Mouse (Mus musculus) intestine, embryonic 16.5 days (tissue): ENCODE results near the gene 2200002D01Rik. TPM values are rescaled to one million over a fixed set of nuclear protein-coding genes. Genes with fewer than 3 reads are reported as not detected.

Source experiments
- ATAC-seq: fragments of 200-750 bp; cut with Nextera tagmentation; 2 replicates; pipeline ENCODE4 v1.8.0; 2017; ENCODE audit warnings: moderate TSS enrichment, moderate library complexity
- H3K27ac ChIP-seq: fragments of 300-500 bp; sonication (generic); 2 replicates; pipeline ENCODE4 v1.5.1; 2014; ENCODE audit warnings: mild to moderate bottlenecking, low read length
- H3K27me3 ChIP-seq: fragments of 300-500 bp; sonication (generic); replicated peaks from 2 replicates; pipeline ENCODE4 v1.6.1; 2014; ENCODE audit warnings: low read length, control low read depth, mixed read lengths; ENCODE audit not compliant: control insufficient read depth, insufficient read depth
- H3K36me3 ChIP-seq: fragments of 300-500 bp; sonication (generic); 2 replicates; pipeline ENCODE4 v1.6.1; 2014; ENCODE audit warnings: low read length, control low read depth; ENCODE audit not compliant: control insufficient read depth, insufficient read depth
- H3K4me1 ChIP-seq: fragments of 300-500 bp; sonication (generic); 2 replicates; pipeline ENCODE4 v1.6.1; 2014; ENCODE audit warnings: low read length, control low read depth, mixed read lengths; ENCODE audit not compliant: control insufficient read depth, insufficient read depth
- H3K4me2 ChIP-seq: fragments of 300-500 bp; sonication (generic); 2 replicates; pipeline ENCODE4 v1.6.1; 2014; ENCODE audit warnings: low read depth, low read length, control low read depth
- H3K4me3 ChIP-seq: fragments of 300-500 bp; sonication (generic); 2 replicates; pipeline ENCODE4 v1.5.1; 2014; ENCODE audit warnings: mild to moderate bottlenecking, low read length
- H3K9ac ChIP-seq: fragments of 300-500 bp; sonication (generic); 2 replicates; pipeline ENCODE4 v1.6.1; 2014; ENCODE audit warnings: low read depth, low read length
- H3K9me3 ChIP-seq: fragments of 300-500 bp; sonication (generic); 2 replicates; pipeline ENCODE4 v1.6.1; 2016; ENCODE audit warnings: low read length, control low read depth; ENCODE audit not compliant: control insufficient read depth
- WGBS: fragments of 180-500 bp; shearing (Covaris S2); extraction: QIAGEN DNeasy Blood & Tissue Kit; methylation state at CpG from one replicate; pipeline ENCODE4 v1.1.7; 2014; 5-methylcytosine and 5-hydroxymethylcytosine counted together
- polyA plus RNA-seq: library from polyadenylated mRNA; unstranded; fragments of >200 nt; fragmentation: Nextera tagmentation; extraction: Ambion mirVana; gene quantifications from 2 replicates; pipeline ENCODE4 v1.2.1, GENCODE M21; 2015

The 2200002D01Rik gene
- polyA plus RNA-seq, 1 experiment from 2014 or later: 264 TPM

DNA sequence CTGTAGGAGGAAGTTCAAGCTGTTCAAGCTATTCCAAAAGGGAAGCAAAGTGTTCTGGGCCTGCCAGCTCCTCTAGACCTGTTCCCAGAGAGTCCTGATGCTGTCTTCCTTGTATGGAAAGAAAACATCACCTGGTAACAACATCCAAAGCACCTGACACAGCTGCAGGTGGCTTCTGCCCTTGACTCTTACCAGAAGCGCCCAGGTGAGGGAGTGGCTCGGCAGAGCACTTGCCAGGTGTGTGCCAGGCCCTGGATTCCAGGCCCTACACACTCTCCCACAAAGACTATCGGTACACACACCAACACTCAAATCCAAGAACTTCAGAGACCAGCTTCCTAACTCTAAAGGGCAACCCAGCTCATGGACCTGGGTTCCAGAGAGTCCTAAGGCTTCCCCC, 15.6 kb upstream of the 2200002D01Rik start:
- 68% methylated on average over 3 of the region's 3 CpGs for WGBS
- no peak overlapping the region for H3K9ac ChIP-seq
- H3K4me2 ChIP-seq: no peak overlapping the region
- peaks cover 23% of the 10 kb centered on the region for H3K4me1 ChIP-seq
- H3K4me3 ChIP-seq: no peak overlapping the region
- ATAC-seq: no peak
- H3K36me3 ChIP-seq: no peaks in the 10 kb centered on the region
- no peak overlapping the region for H3K27ac ChIP-seq
- H3K9me3 ChIP-seq: no peaks in the 10 kb centered on the region
- no peaks in the 10 kb centered on the region for H3K27me3 ChIP-seq

DNA sequence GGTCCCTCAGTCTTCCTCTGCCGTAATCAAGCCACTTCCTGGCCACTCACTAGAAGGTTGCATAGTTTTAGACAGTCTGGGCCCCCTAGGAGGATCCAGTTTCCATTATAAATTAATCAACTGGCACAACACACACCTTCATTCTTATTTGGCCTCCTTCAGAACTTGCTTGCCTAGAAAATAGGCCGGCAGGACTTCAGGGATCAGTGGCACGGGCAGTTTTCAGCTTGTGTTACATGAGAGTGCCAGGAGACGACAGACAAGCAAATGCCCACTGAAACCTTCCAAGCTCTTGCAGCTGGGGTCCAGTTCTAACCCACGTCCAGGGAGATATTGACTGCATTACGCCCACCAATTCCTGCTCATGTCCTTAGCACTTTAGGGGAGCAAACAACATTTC, 13.9 kb upstream of the 2200002D01Rik start:
- Histone ChIP-seq H3K9ac (no peak overlapping the region), H3K4me2 (no peak overlapping the region), H3K27ac (no peak overlapping the region), H3K36me3 (peaks cover 5% of the 10 kb centered on the region; the same call in 1 of the 2 replicates), H3K9me3 (no peaks in the 10 kb centered on the region), H3K27me3 (no peaks in the 10 kb centered on the region), H3K4me1 (peaks cover 31% of the 10 kb centered on the region), H3K4me3 (no peak overlapping the region)
- no peak for ATAC-seq
- WGBS: 76% methylated on average over 6 of the region's 6 CpGs

DNA sequence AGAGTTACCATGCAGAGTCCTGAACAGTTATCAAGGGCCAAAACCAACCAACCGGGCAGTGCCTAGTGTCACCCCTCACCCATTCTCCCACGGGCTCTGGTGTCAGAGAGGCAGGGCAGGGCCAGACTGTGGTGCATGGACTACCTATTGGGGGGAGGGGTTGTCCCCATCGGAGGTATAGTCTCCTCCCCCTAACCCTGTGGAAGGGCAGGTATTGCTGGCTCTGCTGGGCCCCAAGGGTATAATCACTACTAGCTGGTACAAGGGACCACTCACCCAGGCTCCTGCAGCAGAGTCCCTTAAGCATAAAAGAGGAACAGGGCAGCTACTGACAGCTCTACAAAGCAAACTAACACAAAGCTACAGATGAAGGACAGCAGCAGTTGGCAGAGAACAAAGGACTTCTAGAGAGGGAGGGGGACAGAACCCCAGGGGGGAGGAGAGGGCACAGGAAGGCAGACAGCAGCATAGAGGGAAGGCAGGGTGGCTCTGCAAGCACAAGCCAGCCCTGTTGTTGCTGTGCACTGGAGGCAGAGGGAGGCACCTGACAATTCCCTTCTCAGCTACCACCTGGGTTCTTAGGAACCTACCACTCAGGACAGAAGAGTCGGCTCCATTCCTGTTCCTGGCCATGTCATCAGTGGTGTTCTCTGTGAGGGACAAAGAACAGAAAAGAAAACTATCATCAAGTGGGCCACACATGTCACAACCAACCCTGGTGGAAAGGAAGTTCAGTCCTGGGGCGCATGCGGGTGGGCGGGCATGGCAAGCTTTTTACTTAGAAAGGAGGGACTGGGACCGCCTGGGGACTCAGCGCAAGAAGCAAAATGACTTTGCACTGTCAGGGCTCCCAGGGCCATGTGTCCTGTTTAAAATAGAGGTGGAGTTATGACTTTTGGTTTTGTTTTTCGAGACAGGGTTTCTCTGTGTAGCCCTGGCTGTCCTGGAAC, 11.8 kb upstream of the 2200002D01Rik start:
- H3K4me3 ChIP-seq: no peak overlapping the region
- WGBS: 76% methylated on average over 10 of the region's 10 CpGs
- ATAC-seq: no peak

DNA sequence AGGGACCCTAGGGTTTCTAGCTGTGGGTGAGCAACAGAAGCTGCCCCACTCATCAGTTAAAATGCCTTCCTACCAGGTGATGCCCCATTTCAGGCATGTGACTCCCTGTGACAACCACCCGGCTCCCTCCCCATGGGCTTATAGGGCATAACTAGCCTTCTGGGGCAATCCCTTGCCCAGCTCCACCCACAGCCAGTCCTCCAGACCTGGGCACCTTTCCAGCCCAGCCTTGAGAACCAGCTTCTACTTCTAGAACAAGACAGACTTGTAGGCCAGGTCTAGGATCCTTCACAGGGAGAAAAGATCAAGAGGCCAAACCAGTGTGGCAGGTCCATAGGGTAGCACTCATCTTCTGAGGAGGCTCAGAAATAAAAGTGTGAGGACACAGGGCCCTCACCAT, 9.1 kb upstream of the 2200002D01Rik start:
- no peaks in the 10 kb centered on the region for H3K27me3 ChIP-seq
- H3K36me3 ChIP-seq: peaks cover 5% of the 10 kb centered on the region; the same call in 1 of the 2 replicates
- ATAC-seq: no peak
- no peak overlapping the region for H3K4me3 ChIP-seq
- H3K9me3 ChIP-seq: no peaks in the 10 kb centered on the region
- no peak overlapping the region for H3K9ac ChIP-seq
- H3K4me1 ChIP-seq: peaks cover 44% of the 10 kb centered on the region
- H3K4me2 ChIP-seq: no peak overlapping the region
- 79% methylated on average over 1 of the region's 1 CpGs for WGBS
- H3K27ac ChIP-seq: peak overlapping the region; percentile 5; the same call in 1 of the 2 replicates

More for the DNA sequence above, 11.8 kb upstream of the 2200002D01Rik start:
- Histone ChIP-seq H3K27me3 (no peaks in the 10 kb centered on the region), H3K9ac (no peak overlapping the region), H3K4me1 (peaks cover 34% of the 10 kb centered on the region), H3K9me3 (no peaks in the 10 kb centered on the region), H3K4me2 (no peak overlapping the region), H3K27ac (no peak overlapping the region), H3K36me3 (peaks cover 5% of the 10 kb centered on the region; the same call in 1 of the 2 replicates)

DNA sequence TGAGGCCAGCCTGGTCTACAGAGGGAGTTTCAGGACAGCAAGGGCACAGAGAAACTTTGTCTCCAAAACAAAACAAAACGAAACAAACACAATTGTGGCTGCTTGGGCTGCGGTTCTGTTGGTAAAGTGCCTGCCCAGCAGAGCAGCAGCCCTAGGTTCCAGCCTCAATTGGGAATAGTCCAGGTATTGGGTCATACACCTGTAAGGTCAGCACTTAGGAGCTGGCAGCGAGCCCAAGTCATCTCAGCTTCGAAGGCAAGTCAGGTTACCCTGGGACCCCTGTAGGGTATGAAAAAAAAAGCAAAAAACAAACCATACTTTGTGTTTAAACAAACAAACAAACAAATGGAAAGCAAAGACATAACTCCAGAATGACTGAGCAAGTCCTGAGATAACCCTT, 7.6 kb upstream of the 2200002D01Rik start:
- Histone ChIP-seq H3K4me2 (no peak overlapping the region), H3K27ac (peak overlapping the region; percentile 39; the same call in 1 of the 2 replicates), H3K36me3 (peaks cover 5% of the 10 kb centered on the region; the same call in 1 of the 2 replicates), H3K4me3 (no peak overlapping the region), H3K9me3 (no peaks in the 10 kb centered on the region), H3K4me1 (peaks cover 49% of the 10 kb centered on the region), H3K27me3 (no peaks in the 10 kb centered on the region), H3K9ac (no peak overlapping the region)
- WGBS: 85% methylated on average over 4 of the region's 4 CpGs
- no peak for ATAC-seq

DNA sequence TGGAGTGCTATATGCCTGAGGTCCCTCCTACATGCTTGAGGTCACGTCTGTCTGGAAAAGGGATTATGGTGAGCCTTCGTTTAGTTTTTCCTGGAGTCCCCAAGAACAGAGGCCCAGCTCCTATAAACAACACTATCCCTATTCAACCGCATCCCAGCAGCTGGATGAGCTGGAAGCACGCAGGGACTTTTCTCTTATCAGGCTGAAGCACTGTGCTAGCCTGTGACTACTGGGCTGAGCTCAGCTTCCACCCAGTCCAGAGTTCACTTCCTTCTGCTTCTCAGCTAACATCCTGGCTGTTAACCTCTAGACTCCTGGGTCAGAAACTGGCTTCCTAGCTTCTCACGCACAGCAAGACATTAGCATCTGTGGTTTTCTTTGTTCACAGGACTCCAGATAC, 5.6 kb upstream of the 2200002D01Rik start:
- 0 out of 2 replicates have a peak overlapping the region, but pooled peaks have one; percentile 6 for H3K4me3 ChIP-seq
- H3K27ac ChIP-seq: peak overlapping the region; percentile 95
- peak overlapping the region; percentile 34 for H3K4me2 ChIP-seq
- peaks cover 5% of the 10 kb centered on the region; the same call in 1 of the 2 replicates for H3K36me3 ChIP-seq
- H3K4me1 ChIP-seq: peaks cover 56% of the 10 kb centered on the region
- 29% methylated on average over 5 of the region's 5 CpGs for WGBS
- H3K9me3 ChIP-seq: no peaks in the 10 kb centered on the region
- H3K27me3 ChIP-seq: no peaks in the 10 kb centered on the region
- peak overlapping the region; percentile 57 for H3K9ac ChIP-seq
- peak; percentile 73 for ATAC-seq

DNA sequence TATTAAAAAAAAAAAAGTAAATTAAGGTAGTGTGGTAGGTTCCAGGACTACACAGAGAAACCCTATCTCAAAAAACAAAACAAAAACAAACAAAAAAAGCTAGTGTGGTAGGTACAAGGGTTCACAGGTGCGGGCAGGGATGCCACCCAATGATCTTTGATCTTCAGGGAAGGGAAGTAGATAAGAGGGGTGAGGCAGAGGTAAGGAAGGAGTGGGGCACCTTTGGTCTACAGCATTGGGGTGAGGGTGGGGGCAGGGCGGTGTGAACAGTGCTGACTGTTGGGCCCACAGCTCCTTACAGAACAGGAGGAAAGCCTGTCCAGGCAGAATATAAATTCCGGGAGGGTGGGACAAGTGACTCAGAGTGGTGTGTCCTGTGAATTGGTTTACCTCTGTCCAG, 2.9 kb upstream of the 2200002D01Rik start:
- Histone ChIP-seq H3K9ac (no peak overlapping the region), H3K9me3 (no peaks in the 10 kb centered on the region), H3K4me2 (no peak overlapping the region), H3K27ac (peak overlapping the region; percentile 95), H3K27me3 (no peaks in the 10 kb centered on the region), H3K4me1 (peaks cover 49% of the 10 kb centered on the region), H3K36me3 (0 out of 2 replicates have a peak, but pooled peaks cover 2% of the 10 kb centered on the region), H3K4me3 (no peak overlapping the region)
- 53% methylated on average over 3 of the region's 3 CpGs for WGBS
- peak; percentile 84 for ATAC-seq

DNA sequence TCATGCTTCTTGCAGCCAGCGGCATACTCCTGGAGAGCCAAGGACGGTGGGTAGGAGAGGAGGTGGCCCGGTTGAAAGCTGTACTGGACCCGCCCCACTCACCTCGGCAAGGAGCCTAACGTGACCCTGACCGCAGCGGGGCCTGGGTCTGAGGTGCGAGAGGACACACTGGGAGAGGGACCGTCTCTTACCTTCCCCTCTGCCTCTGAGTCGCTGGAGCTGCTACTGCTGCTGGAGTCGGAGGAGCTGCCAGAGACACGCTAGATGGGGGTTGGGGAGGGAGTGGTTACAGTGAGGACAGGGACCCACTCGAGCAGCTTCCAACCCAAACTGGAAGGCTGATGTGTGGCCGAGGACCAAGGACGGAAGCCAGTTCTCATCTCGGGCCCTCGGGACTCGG, 560 bp downstream of the 2200002D01Rik start:
- Histone ChIP-seq H3K27ac (peak overlapping the region; percentile 94), H3K36me3 (0 out of 2 replicates have a peak, but pooled peaks cover 6% of the 10 kb centered on the region), H3K27me3 (no peaks in the 10 kb centered on the region), H3K4me2 (peak overlapping the region; percentile 55), H3K9me3 (no peaks in the 10 kb centered on the region), H3K9ac (peak overlapping the region; percentile 76), H3K4me3 (peak overlapping the region; percentile 57), H3K4me1 (peaks cover 30% of the 10 kb centered on the region)
- WGBS: 16% methylated on average over 19 of the region's 19 CpGs
- peak; percentile 7; the same call in 1 of the 2 replicates for ATAC-seq

DNA sequence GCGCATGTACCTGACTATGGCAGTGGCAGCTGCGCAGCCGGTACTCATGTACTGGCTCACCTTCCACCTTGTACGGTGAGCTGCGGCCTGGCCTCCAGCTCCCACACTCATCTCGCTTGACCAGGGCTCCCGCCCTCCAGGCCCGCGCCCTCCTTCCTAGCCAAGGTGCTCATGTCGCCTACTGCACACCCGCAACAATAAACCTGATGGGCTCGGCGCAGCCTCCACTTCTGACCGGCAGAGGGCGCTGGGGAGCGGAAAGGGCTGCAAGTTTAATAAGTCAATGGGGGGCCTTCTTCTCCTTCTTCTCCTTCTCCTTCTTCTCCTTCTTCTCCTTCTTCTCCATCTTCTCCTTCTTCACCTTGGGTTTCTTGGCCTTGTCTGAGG, 959 bp downstream of the 2200002D01Rik start:
- peak overlapping the region; percentile 55 for H3K4me2 ChIP-seq
- H3K36me3 ChIP-seq: 0 out of 2 replicates have a peak, but pooled peaks cover 6% of the 10 kb centered on the region
- H3K9ac ChIP-seq: peak overlapping the region; percentile 76
- H3K27me3 ChIP-seq: no peaks in the 10 kb centered on the region
- no peaks in the 10 kb centered on the region for H3K9me3 ChIP-seq
- ATAC-seq: no peak
- H3K4me3 ChIP-seq: peak overlapping the region; percentile 57
- peak overlapping the region; percentile 94 for H3K27ac ChIP-seq
- H3K4me1 ChIP-seq: peaks cover 27% of the 10 kb centered on the region
- 22% methylated on average over 16 of the region's 16 CpGs for WGBS
